Mouse (Mus musculus): ENCODE measurements around the gene Prss34.

Gene Prss34

DNA sequence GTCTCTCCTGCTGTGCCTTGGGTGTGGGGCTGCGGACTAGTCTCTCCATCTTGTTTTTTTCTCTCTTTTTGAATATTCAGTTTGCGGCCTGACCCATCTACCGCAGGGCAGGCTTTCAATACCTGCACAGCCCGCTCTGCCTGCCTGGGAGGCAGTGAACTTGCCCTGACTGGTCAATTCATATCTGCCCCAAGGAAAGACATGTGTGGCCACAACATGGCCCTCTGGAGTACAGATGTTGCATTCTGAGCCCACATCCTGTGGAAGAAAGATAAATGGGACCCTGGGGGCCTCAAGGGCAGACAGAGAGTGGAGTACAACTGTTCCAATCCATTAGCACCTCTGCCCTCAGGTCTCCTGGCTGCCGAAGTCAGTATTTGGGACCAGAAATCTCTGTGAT is at the start of gene Prss34:
Gene Prss34, plus strand, starts transcription at position 301 of the 400 bp plus-strand sequence.
- no peak for DNase-seq

DNA sequence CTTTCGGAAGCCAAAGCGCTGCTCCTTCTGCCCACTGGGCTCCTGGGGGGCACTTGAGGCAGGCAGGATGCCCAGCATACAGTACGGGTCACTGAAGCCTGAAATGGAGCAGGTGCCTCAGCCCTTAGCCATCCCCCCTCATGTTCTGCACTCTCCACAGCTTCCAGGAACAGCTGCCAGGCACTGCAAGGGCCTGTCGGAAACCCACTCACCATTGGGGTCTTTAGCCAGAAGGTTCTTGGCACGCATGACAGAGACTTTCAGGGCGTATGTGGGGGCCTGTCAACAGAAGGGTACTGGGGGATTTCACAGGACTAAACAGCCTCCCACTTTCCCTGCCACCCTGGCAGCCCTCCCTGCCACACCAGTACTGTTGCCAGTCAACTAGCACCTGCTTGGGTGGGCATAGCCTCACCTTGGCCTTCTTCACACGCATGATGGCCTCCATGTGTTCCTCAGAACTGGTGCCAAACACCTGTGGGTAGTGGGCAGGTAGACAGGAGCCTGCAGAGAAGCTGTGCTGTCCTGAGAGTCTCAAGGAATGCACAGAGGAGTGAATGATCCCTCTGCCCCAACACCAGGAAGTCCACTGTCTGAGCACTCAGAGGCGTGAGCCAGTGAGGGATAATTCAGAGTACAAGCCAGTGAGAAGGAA is 47.9 kb upstream of the Prss34 start:
- DNase-seq: no peak

DNA sequence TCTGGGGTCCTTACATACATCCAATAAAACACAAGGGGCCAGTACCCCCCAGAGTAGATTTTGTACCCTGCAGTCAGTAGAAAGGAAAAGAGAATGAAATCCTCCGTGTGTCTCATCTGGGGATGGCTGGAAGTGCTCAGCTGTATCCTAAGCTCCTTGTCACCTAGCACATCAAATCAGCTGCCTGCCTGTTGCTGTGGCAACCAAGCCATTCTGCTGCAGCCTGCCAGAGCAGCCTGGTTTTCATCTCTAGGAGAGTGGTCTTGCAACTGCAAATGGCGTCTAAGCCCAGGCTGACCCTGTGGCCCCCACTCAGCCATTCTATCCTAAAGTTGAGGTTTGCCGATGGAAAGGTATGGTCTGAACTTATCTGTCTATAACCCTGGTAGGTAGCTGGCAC is 45.6 kb upstream of the Prss34 start:
- DNase-seq: no peak

DNA sequence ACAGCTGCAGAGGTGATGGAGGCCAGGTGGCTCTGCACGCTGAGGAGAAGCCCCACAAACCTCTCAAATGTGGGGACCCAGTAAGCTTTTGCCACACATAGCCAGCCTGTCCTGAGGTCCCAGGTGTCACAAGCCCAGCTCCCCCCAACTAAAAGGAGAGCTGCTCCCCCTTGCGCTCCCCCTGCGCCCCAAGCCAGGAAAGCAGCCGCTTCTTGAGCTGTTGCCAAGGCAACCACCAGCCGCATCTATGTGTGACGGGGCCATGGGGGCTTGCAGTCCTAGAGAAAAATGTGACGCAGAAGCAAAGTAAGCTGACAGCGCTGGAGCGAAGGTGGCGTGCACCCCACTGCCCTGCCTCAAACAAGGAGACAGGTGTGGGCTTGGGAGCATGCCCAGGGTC is 44.4 kb upstream of the Prss34 start:
- DNase-seq: no peak

DNA sequence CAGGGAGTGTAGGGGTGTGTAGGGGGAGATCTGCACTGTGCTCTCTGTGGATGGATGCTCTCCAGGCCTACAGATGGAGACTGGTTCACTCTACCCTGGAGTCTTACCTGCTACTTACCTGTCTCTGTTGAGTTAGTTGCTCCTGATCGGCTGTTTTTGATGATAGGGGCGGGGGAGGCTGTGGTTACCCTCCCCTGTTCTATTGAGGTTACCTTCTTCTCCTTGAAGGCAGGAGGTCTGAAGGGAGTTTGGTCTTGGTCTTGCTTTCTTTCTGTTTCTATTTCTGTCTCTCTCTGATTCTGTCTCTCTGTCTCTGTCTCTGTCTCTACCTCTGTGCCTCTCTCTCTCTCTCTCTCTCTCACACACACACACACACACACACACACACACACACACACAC is 43.1 kb upstream of the Prss34 start:
- no peak for DNase-seq

DNA sequence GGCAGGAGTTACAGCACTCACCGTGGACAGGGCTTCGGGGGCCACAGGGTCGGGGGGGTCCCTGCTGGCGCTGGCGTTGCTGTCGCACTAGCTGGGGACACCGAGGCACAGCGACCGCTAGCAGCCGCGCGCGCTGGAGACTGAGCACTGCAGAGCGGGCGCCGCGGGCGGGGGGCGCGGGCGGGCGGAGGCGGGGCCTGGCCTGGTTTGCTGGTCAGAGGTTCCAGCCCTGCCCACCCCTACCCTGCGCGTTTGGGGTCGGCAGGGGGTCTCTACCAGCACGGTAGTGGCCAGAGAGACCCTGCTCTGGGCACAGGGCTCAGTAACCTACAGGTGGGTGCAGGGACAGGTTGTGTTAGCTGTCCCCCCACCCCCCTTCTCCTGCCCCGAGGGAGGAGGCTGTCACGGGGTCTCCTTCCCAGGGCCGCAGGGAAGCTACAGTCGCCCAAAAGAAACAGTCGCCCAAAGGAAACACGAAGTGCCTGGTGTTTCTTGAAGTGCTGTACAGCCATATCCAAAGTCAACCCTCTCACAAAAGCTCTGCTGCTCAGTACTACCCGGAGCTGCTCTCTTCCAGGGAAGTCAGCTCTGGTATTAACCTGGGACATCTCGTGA is 41.9 kb upstream of the Prss34 start, which contains the start of gene Baiap3:
Gene Baiap3, minus strand, starts transcription at position 225 of the 615 bp plus-strand sequence.
- DNase-seq: no peak

DNA sequence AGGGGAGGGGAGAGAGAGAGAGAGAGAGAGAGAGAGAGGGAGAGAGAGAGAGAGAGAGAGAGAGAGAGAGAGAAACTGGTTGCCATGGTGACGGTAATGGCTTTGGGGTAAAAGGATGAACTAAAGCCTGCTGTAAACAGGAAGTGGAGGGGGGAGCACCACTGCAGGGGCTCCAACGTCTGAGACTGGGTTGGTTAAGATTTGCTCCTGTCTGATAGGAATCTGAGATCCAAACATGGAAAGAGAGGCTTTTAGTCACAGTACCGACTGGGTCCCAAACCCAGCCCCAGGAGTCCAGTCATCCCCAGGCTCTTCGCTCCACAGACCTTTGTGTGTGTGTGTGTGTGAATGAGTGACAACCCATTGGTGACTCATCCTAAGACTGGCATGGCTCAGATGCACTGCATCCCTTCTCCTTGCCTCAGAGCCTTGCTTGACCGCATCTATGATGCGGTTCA is 40.4 kb upstream of the Prss34 start:
- DNase-seq: peak in 1 of 2 experiments; percentile 35

DNA sequence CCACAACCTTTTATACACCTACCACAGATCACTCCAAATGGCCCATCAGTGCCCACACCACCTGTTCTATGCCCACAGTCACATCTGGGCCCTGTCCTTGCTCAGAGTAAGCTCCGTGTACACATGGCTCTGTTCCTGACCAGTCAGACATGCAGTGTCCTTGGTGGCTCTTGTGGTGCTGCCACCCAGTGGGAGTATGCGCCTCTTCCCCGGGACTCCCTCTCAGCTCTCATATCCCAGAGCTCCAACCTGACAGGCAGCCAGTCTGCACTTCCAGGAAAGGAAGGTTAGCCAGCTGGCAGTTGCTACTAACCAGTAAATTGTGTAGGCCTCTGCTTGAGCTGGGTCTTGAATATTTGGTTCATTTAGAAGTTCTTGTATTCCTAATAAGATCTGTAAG is 33.7 kb upstream of the Prss34 start:
- DNase-seq: no peak

DNA sequence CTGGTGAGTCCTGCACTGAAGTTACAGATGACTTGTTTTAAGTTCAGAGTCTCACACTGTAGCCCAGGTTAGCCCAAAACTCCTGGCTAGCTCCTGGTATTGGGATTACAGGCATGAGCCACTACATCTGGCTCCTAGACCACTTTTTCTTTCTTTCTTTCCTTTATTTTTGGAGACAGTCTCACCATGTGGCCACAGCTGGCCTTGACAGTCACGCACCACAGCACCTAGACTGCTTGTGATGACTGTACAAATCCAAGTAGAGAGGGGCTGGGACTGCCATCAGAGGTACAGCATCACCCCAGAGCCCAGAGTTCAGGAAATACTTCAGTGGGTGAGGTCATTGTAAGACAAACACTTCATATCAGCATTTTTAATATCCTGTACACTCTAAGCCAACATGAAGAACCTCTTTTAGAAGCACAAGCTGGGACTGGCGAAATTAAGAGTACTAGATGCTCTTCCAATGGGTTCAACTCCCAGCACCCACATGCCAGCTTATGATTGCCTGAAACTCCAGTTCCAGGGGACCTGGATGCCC is 27.3 kb upstream of the Prss34 start:
- DNase-seq: no peak

DNA sequence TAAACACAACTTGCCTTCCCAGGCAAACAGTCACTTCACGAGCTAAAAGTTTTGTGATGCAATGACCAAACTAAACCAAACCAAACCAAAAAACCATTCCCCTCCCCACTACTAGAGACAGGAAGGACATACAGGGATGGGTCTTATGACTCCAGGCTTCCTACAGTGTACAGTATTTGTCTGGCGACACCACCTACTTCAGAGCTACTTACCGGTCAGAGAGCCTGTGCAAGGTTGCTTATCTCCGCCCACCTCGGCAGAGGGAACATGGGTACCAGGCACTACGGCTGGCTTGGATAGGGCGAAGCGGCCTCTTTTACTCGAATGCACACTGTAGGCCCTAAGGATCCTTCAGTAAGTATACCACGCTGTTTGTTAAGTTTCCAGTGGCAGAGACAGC is 25.9 kb upstream of the Prss34 start:
- DNase-seq: no peak

DNA sequence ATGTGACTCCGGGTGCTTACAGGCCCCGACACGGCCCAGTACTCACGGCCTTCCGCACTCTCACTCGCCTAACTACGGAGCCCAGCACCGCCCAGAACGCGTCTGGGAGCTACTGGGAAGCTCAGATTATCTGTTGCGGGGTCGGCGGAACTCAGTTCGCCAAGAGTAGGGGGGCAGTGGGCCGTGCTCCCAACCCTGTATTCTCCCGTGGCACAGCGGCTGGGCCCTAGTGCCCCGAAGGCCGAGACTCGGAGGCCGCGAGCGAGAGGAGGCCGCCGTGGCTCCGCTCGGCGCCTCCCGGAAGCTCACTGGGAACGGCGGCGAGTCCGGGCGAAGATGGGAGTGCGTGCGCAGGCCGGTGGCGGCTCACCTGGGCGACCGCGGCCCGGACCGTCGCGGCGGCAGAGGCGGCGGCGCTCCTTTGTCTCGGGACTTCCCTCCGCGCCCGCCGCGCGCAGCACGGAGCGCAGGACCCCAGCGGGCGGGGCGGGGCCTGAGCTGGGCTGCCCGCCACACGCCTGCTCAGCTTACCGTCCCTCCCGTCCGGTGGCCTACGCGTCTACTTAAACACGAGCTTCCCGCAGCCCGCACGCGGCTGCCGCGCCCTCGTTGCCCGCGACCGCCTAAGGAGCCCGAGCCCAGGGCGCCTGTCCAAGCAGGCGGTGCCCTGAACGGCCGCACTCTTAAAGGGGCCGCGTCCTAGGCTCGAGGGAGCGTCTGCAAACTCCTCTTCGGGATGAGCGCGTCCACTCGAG is 25.1 kb upstream of the Prss34 start:
- peak; percentile 90 to 92 for DNase-seq

DNA sequence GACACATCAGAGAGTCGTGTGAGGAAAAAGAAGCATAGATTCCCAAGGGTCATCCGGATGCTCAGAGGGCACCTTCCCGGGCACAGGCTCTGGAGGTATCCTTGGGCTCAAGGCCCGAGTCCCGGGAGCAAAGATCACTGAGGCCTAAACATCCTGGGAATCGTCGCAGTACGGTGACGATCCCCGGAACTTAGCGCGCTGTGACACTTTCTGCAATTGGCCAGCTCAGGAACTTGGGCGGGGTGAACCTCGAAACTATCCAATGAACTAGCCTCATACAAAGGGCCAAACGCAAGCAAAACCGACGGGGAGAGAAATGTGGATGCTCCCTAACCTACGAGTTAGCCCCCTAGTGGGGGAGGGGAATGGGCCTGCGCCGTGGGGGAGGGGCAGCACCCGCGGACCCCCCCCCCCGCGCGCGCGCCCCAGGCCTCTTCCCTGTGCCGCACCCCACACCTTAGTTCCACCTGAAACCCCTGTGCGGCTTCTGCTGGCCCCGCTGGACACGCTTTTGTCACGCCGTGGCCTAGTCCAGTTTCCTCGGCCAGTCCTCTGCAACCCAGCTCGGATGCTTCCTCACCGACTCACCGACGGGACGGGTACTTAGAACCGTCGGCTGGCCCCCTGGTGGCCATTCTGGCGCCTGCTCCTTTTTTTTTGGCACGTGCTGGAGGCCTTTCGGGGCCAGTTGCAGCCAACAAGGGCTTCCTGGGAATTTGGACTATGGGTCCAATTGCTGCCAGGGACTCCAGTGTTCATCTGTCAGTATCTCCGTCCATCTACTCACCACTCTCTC is 24.3 kb upstream of the Prss34 start:
- peak; percentile 96 for DNase-seq

DNA sequence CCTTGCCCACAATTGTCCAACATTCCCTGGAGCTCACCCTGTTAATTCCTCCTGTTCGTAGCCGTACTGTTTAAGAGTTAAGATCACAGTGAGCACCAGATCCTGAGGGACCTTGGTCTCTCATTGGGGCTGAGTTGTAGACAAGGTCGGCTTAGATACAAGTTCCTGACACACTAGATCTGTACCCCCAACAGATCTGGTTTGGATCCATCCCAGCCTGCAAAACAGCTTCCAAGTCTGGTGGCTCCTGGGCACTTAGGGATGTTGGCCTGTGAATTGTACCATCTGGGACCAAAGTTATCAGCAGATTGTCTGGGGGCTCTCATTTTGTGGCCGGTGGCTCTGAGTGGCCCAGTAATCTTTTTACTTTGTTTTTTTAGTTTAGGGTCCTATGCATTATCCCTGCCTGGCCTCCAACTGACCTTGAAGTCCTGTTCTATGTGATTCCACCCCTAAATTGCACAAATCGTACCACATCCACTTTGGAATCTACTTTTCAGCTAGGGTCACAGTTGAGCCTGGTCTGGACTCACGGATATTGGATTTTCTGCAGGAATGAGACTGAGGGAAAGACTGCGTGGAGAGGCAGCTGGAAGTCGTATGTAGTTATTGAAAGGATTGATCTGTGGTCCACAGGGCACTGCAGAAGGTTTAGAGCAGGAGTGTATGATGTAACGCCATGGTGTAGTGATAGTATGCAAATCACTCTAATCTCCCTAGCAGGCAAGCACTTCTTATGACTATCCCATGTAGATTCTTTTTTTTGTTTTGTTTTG is 23.4 kb upstream of the Prss34 start, which contains the start of gene Ube2i:
Gene Ube2i, minus strand, starts transcription at position 52 of the 776 bp plus-strand sequence.
- DNase-seq: no peak

DNA sequence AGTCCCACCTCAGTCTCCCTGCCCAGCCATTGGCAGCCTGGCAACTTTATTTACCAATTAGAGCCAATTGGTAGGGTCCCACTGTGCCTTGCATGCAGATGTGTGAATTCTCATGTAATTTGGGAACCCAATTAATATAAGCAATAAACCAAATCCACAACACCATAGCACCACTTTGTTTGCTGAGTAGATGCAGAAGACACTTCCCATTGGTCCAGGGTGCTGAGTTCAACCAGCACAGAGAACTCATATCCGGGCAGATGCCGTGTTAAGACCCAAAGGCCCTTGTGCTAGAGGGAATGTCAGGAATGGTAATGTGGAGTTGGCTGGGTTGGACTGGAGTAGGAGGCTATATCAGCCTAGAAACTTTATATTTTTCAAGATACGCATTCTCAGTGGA is 22.4 kb upstream of the Prss34 start:
- no peak for DNase-seq

DNA sequence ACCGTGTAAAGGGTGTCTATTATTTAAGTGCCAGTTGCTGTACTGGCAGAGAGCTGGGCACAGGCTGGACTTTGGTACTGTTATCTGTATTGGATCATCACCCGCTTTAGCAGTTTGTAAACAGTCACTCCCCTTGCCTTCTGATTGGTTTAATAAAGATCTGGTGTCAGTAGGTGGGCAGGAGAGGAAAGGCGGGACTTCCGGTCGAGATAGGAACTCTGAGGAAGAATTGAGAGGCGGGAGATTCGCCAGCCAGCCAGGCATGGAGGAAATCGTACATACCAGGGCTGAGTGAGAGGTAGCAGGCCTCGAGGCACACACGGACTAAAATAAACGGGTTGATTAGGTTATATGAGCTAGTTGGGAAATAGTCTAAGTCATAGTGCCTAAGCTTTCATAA is 16.1 kb upstream of the Prss34 start:
- peak; percentile 48 to 54 for DNase-seq

DNA sequence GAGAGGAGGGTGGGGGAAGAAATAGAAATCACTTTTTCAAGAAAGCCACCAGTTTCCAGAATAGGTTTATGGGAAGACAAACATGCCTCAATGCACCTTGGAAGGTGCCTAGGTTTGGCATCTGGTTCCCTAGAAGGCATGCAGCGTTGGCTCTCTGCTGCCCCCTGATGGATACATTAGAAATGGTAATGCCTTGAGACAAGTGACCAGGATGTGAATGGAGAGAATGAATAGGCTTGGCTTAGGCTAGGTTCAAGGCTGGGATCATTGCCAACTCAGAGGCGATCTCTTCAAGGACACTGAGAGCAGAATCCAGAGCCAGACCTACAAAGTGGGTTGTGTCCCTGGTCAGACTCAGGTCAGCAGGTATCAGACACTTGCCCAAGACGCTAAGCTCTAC is 13.2 kb upstream of the Prss34 start:
- peak; percentile 83 to 84 for DNase-seq

DNA sequence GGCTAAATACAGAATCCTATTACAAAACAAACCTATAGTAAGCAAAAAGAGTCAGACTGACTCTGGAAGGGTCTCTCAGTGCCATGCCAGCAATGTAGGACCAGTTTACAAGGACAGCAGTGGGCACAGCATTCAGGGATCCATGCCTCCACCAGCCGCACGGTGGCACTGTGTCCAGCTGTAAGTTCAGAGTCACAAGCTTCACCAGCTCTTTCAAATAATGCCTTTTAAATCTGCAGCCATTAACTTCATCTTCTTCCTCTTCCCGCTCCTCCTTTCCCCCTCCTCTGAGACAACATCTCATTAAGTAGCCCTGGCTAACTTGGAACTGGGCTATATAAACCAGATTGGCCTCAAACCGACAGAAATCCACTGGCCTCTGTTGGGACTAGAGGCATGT is 9.4 kb upstream of the Prss34 start:
- DNase-seq: peak; percentile 58 to 61

DNA sequence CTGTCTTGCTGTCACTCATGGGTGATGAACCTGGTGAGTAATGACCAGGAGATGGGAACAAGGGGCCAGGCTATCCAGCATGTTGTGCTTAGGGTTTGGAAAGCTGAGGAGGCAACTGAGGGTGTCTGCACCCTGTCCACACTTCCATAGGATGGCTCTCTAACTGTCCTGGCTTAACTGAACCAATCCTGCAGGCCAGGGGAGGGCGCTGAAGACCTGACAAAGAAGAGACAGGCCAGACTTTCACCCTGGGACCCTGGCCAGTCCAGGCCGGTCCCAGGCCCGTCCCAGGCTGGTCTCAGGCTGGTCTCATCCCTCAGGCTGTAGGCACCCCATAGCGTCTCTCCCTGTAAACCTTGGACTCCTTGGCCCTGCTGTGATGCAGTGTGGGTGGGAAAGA is 7.8 kb upstream of the Prss34 start:
- DNase-seq: no peak

DNA sequence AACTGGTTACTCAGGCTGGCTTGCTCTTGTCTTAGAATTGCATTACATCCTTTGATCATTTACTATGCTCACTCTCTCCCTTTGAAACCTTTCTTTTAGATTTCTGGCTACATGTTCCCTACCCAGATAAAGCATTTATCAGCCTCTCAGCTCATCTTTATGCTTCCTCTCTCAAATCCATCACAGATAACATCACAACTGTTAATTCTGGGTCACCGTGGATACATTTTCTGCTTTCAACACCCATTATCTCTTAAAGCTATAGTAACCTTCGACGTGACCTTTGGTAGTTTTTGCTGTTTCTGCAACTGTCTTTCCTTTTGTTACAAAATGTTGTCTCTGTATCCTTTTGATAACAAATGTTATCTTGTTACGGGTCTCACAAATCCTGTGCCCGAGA is 4.7 kb upstream of the Prss34 start:
- DNase-seq: no peak

DNA sequence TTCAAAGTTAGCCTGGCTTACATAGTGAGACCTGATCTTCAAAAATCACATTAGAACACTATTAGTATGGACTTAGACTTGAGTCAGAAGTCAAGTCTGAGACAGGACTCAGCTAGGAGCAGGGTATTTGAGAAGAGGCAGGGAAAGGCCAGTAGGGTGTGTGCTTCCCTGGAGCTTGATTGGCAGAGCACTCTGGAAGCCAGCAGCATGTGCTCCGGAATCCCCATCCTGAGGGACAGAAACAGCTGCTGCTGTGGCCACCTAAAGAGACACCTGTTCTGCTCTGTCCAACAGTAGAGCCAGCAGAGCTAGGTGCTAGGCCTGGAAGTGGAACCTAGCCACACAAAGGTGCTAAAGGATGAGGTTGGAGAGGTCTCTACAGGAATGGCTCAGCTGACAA is 4.1 kb upstream of the Prss34 start:
- DNase-seq: no peak

DNA sequence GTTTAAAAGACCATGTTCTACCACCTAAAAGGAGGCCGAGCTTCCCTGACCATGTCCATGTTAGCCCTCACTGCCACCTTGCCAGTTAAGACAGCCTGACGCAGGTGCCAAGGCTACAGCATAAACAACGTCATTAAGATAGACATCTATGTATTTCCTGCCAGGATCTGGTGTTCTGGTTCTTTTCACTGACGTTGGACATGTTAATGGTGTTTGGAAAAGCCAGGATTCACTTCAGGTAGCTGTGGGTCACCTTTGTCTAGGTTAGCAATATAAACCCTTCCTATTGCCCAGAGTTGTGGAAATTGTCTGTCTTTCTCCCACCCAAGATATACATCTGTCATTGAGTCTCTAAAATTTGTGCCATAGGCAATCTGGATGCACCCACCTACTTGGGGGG is 10.2 kb downstream of the Prss34 start, which contains the start of gene Prss28:
Gene Prss28, plus strand, starts transcription at position 301 of the 400 bp plus-strand sequence.
- DNase-seq: no peak

DNA sequence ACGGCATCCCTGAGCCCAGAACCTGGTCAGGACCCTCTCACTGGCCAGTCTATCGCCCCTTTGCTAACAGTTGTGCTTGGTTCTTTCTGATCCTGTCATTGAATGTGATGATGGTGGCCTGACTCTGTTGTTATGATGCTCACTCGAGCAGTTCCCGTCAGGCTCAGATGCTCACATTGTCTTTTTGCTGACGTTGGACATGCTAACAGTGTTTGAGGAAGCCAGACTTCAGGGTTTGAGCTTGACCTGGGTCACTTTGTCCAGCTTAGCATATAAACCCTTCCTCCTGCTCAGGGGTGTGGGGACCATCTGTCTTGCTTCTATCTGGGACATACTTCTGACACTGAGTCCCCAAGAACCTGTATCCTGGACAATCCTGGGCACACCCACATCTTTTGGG is 20.2 kb downstream of the Prss34 start, which contains the start of gene Prss29:
Gene Prss29, plus strand, starts transcription at position 301 of the 400 bp plus-strand sequence.
- DNase-seq: no peak
